Mouse (Mus musculus) left cerebral cortex, postnatal 36 days (tissue): ENCODE data around the gene Cp. TPM values are rescaled to one million over a fixed set of nuclear protein-coding genes. Genes with fewer than 3 reads are reported as not detected.

Source experiments
- DNase-seq, 2 experiments: peaks; one replicate each; pipeline ENCODE4 v3.0.0; 2021 to 2022; ENCODE audit warnings: low spot score in 2 of 2, mixed read lengths in 1 of 2
- intact Hi-C: fragments of 180-260 bp; cut with DNase I; formaldehyde crosslinking; loops from one replicate; pipeline ENCODE4 v1.15.1; 2025
- total RNA-seq, 2 experiments: library from RNA; stranded (reverse); gene quantifications; 2 replicates each; pipeline ENCODE4 v1.2.3; 2021

Cp gene
- total RNA-seq, 2 experiments from 2014 or later: 6.4 to 17.4 TPM

DNA sequence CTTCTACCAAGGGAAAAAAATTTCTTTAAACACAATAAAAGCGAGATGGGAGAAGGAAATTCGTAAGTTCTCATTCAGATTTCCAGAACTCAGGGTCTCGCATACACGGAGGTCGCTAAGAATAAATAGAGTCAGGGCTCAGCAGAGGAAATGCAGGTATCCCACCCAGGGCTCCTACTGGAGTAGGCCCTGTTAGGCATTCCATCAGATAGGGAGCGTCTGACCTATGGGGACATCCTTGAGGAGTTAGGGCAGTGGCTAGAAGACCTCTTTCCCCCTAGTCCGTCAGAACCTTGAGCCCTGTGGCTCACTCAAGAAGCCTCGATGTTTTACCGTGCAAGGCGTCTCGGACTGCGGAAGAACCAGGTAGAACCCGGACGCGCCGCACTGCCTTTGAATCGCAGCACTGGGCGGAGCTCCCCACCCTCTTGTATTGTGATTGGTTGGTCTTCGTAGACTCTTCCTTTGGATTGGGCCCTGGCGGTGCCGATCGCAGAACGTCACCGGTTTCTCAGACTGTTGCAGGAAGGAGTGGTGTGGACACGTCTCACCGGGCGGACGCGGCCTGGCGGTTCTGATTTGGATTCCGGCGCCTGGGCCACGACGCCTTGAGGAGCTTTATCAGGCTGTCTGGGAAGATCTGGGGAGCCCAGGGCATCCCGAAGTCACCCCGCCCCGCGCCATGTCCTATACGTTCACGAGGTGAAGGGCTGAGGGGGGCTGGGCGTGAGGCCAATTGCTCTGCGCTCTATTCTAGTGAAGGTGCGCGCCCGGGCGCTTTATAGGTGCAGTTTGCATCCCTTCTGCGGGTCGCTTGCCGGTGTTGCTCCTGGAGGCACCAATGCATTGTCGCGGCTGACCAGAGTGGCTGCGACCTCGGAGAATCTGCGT is 100.7 kb downstream of the Cp start, which contains the start of gene Hltf:
Gene Hltf (plus strand): TSS at position 506 of the 891 bp plus-strand sequence.
- intact Hi-C loops: no loop called here
- DNase-seq: peak; percentile 93 to 96

DNA sequence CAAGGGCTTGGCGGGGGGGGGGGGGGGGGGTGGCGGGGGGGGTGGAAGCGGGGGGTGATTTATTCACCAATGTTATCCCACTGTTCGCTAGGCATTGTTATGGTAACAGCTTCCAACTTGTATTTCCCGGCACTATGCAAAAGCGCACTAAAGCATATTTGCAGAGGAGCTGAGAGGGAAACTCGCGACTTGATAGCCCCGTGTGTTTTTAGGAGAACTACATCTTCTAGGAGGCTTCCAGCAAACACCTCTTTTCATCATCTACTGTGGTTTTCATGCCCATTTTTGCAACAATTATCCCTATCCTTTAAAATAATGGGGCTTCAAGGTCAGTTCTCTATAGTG is 101.3 kb downstream of the Cp start:
- no peak for DNase-seq
- intact Hi-C loops: no loop called here

Other genes with a start within 250 kb of the Cp start
- 10 to 100 TPM; 11.9 to 18.7 TPM for gene Hps3, start 78.3 kb downstream of the Cp start, total RNA-seq
- gene Hltf, start 100.8 kb downstream of the Cp start, total RNA-seq: 10 to 100 TPM; 16.2 to 23.9 TPM
- 10 to 100 TPM; 29.1 to 32.9 TPM for gene Gyg, start 198.3 kb downstream of the Cp start, total RNA-seq